Mouse (Mus musculus) kidney, adult 11 months (tissue): ENCODE results near the gene Arl8b.

ENCODE experiments used
- DNase-seq: peaks from one replicate; pipeline ENCODE4 v3.0.0; 2022

Gene Arl8b

DNA sequence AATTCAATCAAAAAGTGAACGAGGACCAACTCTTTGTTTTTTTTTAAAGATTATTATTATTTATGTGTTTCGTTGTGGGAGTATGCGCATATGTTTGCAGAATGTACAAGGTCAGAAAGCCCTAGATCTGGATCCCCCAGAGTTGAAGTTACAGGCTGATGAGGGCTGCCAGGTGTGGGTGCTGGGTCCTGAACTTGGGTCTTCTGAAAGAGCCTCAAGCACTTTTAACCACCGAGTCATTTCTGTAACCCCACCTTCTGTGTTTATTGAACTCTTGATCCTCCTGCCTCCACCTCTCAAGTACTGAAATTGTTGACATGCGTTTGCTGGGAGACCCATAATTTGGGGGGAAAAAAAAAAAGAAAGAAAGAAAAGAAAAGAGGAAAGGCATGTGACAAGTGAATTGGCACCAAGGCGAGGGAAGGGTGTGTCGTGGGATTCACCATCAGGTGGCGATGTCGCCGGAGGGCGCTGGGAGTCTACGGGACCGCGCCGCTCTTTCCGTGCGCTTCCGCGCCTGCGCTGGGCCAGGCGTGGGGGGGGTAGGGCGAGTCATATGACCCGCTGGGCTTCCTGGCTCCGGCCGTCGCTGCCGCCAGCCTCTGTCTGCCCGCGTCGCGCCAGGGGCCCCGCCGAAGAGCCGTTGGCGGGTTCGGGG lies at the start of gene Arl8b:
Gene Arl8b, plus strand, starts transcription at position 574 of the 658 bp plus-strand sequence.
- DNase-seq, result peak; percentile 91

DNA sequence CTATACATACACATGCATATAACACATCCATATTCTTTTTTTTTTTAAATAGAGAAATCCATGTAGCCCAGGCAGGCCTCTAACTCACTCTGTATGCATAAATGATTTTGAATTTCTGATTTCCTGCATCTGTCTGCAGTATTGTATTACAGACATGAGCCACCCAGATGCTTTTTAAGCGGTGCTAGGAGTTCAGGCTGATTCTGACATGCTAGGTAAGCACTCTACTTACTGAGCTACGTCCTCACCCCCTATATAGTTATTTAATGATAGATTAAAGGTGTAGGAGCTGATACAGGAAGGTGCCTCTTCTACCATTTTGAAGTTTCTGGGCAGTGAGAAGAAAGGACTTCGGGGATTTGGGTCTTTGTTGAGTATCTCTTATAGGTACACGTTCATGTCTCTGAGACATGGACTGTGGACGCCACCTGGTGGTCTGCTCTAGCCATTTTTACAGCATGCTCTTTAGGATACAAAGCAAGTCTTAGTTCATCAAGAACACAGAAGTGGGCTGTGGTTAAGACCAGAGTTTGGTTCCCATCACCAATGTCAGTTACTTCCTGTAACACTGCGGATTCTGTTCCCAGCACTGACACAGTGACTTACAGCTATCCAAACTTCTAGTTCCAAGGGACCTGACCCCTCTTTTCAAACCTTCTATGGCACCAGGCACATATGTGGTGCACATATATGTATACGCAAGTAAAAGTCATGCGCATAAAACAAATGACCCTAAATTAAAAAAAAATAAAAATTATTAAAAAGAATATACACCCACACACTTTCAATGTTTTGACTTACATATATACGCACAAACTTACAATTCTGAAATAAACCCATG lies 46.8 kb upstream of the Arl8b start:
- DNase-seq, result peak; percentile 66

DNA sequence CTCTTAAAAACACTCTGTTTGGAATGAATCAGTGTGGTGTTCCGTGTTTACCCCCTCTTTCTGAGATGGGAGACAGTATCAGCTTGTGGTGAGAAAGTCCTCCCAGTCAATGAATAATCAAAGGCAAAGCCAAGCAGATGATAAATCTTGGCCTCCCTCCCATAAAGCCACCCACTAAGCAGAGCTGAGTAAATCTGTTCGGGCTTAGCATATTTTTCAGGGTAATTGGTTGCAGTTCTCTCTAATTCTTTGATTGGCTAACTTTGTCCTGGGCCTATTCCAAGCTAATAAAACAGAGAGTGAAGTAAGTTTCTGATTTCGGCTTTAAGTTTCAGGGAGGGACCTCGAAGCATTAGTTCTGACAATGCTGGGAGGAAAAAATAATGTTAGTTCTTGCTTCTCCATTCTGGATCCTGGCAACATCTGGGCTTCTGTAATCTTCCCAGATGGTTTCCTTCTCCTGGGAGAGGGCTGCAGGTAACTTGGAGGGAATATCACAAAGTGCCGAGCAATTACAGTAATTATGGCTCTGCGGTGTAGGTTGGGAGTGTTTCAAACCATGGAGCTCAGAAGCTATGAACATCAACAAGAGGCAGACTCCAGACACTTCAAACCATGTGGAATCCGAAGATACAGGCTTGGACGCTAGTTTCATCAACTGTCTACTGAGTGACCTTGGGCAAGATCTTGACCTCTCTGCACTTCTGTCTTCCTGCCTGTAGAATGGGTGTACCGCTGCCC lies 44.3 kb upstream of the Arl8b start:
- no peak for DNase-seq

DNA sequence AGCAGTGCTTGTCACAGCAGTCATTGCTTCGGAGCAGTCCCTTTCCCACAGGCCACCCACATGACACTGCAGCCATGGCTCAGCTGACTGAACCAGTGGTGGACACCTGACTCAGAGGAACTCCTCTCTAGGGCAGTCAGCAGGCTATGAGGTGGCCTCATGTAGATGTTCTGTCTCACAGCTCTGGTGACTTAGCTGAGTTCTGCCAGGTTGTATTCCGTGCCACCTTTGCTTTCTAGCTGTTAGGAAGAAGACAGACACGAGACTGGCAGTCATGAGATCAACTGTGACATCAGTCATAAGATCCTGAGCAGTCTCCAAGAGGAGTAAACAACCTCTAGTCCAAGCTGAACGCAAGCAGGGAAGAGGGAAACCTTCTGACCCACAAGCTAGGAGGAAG lies 42.3 kb upstream of the Arl8b start:
- DNase-seq, result no peak

DNA sequence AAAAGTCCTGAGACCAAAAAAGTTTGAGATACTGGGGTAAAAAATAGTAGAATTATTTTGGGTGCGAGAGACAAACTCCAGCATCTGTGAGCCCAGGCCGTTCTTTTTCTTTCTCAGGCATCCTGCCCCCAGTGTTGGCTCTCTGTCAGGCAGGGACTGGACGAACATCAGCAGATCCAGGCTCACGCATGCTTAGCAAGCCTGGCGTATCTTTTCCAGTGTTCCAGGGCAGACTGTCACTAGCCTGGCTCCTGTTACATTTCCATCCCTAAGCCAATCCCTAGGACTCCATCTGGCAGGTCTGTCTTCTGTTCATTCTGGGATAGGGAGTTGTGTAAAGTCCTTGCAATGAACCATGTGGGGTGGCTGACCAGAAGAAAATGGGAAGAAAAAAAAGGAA lies 39.2 kb upstream of the Arl8b start:
- no peak for DNase-seq

DNA sequence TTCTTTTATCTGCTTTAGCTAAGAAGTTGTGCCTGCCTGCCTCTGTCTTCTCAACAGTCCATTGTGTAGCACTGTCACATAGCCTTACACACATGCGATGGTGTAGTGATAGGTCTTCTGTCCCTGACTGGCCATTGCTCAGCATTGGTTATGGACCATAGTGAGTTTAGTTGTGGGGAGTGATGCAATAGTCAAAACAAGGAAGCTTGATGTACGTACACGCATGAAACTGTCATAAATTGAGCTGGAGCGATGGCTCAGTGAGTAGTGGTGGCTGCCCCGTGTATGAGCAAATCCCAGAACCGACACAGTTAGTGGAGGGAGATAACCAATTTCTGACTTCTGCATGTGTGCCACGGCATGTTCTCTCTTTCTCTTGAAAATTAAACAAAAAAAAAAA lies 31.6 kb upstream of the Arl8b start:
- no peak for DNase-seq

DNA sequence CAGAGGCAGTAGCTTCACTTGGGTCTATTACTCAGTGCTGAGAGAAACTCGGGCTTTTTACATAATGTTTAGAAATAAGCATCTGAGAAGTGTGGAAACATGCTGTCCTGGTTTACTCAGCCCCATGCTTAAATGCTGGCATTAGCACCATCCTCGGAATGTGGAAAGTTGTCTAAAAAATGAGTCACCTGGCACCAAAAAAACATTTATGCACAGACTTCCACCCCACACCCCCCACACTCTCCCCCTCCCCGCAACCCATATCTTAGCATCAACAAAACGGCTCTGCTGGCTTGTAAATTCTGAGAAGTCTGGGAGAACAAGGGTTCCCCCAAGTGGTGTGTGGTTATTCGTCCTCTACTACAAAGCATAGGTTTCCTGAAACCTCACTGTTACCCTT lies 30.5 kb upstream of the Arl8b start:
- DNase-seq, result no peak

DNA sequence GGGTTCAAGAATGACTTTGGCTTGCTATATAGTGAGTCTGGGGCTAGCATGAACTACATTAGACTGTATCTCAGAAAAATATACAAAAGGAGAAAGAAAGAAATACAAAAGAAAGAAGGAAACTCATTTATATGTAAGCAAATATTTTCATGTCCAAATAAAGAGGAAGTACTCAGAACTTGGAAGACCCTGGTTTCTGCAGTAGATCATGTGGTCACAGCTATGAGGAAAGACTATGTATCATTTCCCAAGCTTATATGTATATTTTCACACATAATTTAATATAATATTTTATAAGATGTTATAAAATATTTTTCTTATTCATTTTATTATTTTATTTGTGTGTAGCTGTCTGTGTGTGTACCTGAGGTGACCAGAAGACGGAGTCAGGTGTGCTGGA lies 29.4 kb upstream of the Arl8b start:
- DNase-seq, result no peak

DNA sequence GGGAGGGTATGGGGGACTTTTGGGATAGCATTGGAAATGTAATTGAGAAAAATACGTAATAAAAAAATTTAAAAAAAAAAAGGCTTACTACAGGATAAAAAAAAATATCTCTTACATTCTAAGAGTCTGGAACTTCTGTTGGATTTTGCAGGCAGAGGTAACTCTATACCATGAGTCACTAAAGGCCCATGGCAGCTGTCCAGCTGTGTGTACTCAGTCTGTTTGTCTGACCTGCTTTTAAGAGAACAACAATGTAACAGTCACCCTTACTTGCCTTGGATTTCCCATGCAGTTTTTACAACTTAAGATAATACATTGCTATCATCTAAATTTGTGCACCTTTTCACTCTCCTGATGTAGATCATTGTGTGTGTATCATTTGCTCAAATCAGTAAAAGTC lies 28.5 kb upstream of the Arl8b start:
- no peak for DNase-seq

DNA sequence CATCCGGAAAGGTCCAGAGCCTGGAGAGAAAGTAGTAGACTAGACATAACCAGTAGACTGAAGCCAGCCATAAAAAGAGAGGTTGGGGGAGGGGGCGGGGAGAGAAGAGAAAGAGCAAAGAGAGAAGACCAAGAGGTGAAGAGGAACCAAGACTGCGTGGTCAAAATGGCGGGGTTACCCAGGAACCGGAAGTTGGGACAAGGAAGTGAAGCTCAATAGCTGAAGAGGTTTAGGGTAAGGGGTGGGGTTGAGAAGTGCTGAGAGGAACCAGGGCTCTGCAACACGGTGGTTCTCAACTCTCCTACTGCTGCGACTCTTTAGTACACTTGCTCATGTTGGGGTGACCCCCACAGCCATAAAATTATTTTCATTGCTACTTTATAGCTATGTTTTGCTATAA lies 27.0 kb upstream of the Arl8b start:
- DNase-seq, result no peak

DNA sequence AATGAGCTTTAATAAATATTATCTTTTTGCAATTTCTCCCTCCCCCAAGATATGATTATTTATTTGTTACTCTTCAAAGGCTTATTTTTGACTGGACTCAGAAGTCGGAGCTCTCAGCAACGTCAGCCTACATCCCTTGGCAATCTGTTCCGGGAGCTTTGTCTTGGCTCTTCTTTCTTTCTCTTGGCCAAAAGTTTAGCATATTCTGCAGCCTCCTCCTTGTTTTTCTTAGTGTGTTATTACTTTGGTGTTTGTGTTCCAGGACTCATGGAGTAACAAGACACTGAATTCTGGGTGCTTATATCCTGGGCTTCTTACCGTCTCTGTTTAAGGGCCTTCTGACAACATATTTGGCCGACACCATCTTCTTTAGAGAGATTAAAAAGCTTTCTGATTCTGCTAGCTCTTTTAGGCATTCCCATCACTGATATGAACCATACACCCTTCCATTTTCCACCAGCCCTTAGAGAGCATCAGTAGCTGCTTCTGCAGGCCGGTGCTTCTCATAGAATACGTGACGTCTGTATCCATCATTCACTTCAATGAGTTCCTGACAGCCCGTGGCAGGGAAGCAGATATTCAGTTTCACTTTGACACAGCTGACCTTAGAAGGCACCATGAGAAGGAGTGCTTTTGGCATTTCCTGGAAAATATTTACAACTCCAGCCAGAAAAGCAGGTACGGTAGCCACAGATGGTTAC lies 23.8 kb upstream of the Arl8b start:
- DNase-seq, result no peak

DNA sequence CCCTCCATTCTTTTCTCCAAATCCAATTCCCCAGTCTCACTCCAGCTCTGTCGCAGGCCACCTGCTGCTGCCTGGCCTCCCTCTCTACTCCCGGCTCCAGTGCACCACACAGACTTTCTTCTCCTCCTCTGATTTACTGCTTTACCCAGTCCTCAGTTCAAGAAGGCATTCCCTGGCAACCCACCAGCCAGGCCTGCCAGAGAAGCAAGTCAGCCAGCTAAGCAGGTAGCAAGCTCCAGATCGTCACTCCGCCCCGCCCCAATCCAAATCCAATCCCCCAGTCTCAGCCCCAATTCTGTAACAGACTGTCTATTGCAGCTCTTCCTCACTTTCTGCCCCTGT lies 23.2 kb upstream of the Arl8b start:
- DNase-seq, result peak; percentile 47

DNA sequence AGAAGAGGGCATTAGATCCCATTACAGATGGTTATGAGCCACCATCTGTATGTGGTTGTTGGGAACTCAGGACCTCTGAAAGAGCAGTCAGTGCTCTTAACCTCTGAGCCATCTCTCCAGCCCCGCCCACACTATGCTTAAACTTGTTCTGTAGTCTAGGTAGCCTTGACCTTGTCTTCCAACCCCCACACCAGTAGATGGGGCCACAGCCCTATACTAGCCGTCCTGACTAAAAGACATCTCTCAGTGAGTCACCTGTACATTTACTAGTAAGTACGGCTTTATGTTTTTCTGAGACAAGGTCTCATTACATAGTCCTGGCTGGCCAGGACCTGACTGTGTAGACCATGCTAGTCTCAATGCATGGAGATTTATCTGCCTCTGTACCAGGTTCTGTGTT lies 12.0 kb upstream of the Arl8b start:
- no peak for DNase-seq

DNA sequence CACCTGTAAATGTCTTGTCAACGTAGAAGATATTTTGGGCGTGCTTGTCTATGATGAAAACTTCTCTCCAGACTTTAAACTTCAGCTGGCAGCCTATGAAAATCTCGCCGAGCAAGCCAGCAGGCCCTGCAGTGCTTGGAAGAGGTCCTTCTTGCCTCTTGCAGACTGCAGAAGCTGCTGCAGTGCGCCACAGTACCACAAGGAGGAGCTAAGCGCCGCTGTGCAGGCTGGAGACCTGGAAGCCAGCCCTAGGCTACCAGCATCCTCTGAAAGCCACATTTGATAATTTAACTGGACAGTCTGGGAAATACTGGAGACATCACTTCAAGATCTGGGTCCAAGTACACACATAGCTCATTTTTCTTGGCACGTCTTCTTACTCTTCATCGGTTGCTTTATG lies 10.0 kb upstream of the Arl8b start:
- peak; percentile 65 for DNase-seq

DNA sequence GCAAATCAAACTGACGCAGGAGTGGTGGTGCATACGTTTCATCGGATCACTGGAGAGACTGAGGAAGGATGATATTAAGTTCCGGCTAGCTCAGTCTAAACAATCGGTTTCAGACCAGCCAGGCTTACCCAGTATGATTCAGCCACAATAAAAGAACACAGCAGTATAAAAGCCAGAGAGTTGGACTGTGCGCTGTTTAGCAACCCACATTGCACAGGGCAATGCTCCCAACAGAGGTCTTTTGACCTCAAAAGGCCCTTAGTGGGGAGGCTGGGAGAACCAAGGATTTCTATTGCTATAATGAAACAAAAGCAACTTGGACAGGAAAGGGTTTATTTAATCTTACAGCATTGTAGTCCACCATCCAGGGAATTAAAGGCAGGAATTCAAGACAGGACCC lies 9.4 kb upstream of the Arl8b start:
- DNase-seq, result no peak

DNA sequence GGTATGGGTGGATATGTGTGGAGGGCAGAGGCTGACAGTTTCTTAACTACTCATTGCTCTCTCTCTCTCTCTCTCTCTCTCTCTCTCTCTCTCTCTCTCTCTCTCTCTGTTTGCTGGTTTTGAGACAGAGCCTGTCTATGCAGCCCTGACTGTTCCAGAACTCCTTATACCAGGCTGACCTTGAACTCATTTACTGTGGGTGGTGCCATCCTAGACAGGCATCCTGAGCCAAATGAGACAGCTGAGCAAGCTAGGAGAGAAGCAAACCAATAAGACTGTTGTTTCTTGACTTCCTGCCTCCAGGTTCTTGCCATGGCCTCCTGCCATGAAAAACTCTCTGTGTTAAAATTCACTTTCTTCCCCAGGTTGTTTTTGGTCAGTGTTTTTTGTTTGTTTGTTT lies 6.6 kb upstream of the Arl8b start:
- DNase-seq, result no peak

DNA sequence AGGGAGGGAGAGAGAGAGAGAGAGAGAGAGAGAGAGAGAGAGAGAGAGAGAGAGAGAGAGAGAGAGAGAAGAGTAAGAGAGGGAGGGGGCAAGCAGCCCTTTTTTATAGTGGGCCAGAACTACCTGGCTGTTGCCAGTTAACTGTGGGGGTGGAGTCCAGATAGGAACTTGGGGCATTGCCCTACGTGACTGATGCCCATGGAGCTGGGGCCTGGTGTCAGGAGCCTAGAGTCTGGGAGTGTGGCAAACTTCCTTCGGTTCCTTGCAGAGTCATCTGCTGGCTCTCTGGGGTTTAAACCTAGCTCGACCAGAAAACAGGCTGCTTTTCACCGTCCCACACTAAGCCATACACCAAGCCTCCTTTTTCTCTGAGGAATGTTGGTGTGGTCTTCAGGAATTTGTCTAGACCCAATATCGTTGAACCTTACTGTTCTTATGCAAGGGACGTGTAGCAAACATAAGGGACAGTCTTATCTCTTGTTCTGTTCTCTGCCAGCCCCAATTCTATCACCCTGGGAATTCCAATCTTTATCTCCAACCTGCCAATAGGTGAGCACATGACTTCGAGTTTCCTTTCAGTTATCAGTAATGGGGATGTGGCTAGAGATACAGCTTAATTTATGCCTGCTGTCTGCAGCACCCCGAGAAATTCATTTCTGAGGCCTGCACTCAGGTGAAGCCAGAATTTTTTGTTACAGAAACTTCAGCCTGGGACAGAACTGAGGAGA lies 5.2 kb upstream of the Arl8b start:
- no peak for DNase-seq

DNA sequence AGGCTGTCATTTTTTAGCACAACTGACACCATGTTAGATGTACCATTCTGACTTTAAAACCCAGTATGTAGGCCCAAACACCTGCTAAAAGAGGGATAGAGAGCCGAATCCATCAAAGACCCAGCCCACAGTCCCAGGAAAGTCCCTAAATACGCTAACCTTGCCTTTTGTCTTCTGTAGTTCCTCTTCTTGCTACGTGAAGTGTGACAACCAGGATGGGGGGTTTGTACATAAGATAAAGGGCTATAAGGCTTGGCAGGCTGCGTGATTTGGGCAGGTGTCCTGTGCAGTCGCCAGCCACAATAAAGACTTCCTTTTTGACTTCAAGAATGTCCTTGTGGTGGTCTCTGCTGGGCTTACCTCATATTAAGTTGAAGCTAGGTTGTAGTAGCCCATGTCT lies 4.5 kb upstream of the Arl8b start:
- no peak for DNase-seq

DNA sequence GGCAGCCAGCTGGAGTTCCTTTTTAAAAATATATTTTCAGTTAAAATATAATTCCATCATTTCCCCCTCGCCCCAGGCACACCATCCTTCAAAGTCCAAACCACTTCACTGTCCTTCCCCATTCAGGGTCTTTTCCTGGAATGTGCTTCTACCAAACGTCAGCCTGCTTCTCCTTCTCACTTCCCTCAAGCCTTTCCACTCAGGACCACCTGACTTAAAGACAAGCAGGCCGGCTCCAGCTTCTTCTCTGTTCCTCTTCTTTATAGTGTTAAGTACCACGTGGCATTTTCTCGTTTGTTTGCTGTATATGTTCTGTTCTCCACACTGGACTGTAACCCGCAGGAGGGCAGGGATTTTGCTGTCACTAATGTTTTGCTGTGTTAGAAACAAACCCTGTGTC lies 1.0 kb upstream of the Arl8b start:
- no peak for DNase-seq

DNA sequence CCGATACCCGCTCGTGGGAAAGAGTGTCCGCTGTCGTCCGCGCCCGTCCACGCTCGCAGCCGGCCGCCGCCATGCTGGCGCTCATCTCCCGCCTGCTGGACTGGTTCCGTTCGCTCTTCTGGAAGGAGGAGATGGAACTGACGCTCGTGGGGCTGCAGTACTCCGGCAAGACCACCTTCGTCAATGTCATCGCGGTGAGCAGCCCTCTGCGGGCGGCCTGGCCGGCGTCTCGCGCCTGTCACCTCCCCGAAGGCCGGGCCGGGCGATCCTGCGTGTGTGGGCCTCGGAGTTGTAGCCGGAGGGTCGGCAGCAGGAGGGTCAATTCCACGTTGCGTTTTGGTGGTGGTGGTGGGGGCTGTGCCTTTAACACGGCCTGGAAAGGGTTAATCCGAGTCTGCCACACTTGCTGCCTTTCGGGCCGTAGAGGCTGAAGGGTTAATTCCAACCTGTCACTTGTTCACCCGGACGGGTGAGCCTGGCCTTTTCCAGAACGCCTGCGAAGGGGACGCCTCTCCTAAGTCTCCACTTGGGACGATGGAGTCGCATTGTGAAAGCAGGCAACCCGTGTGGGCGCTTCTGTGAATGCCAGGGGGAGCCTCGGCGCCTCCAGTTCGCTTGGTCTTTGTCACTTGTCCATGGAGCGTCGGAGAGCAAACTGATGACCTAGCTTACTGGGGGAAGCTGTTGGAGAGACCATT lies 434 bp downstream of the Arl8b start:
- no peak for DNase-seq

DNA sequence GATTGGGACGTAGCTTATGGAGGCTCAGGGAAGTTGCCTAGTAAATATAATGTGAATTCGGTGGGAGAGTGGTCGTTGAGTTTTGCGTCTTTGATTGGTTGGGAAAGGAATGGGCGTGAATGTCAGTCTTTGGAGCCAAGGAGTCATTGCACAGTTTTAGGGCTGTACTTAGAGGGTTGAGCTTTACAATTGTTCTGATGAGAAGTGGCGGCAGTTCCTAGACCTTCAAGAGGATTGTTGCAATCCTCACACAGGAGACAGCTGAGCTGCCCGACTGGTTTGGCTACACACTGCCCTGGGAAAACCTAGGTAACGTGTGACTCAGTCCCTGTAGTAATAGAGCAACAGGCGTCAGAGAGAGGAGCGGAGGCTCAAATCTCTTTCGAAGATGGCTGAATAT lies 1.2 kb downstream of the Arl8b start:
- DNase-seq, result no peak

DNA sequence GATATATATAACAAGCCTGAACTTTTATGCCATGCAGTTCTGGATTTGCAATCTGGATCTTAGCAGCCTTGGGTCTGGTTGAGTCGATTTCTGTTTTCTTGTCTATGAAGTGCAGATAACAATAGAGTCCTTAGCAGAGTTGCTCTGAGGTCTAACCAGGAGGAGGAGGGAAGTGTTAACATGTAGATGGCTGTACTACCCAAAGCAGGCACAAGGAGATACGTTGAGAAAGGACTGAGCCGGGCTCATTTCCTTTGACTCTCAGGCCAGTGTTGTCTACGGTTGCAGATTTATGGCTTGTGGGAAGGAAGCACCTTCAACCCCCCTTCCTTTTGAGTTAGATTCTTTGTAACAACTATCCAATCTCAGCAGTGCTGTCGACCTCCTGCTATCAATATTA lies 1.9 kb downstream of the Arl8b start:
- DNase-seq, result no peak
